7 mouse cellular contexts compared by ENCODE assay signal in the genomic region with DNA sequence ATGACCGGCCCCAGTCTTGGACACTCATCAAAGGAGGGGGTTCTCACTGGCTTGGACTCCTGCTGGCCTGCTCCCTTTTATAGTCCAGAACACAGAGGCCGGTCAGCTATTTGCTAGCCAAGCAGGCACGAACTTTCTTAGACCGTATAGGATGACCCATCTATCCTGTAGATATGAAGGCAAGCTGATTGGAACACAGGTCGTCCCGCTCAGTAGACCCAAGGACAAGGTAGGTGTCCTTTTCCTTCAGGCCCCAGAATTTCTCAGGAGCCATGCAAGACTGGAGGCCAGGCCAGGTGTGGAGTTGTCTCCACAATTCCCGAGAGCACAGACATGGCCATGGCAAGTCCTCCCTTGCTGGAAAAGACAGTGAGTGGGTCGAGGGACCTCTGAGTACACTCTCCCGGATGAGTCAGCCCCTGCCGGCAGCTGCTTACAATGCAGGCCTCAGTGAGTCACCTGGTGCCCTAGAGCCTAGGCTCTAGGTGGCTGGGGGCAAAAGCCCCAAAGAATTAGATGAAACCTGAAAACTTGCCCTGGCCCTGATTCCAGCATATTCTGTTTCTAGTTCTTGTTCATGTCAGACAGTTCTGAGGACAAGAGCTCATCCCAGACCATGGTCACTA. TPM values are rescaled to one million over a fixed set of nuclear protein-coding genes. Genes with fewer than 3 reads are reported as not detected.
A peak's percentile ranks its signal among the peaks of the same experiment; 100 is the strongest.
DNase-seq lines count a peak whose midpoint lies in the region; ATAC-seq and TF ChIP-seq lines count a peak whose summit lies in the region.

No protein-coding gene starts in this region.

- no peak overlapping the region for H3K9ac ChIP-seq in lung, embryonic 14.5 days
- H3K9ac ChIP-seq in hindbrain, embryonic 11.5 days (ENCODE audit: low read depth, low read length), result 0 out of 2 replicates have a peak overlapping the region, but pooled peaks have one; percentile 19
- H3K9ac ChIP-seq in neural tube, embryonic 14.5 days (replicated peaks; ENCODE audit: low read depth, low read length), result no peak overlapping the region; the same call in 1 of the 2 replicates

- no peak overlapping the region for H3K27ac ChIP-seq in lung, embryonic 14.5 days (ENCODE audit: low read depth)
- no peak overlapping the region for H3K27ac ChIP-seq in hindbrain, embryonic 11.5 days (ENCODE audit: low read depth, low read length)
- no peak overlapping the region; the same call in 1 of the 2 replicates for H3K27ac ChIP-seq in neural tube, embryonic 14.5 days (ENCODE audit: low read depth, low read length)

- peak overlapping the region; percentile 70; the same call in 1 of the 2 replicates for H3K4me3 ChIP-seq in lung, embryonic 14.5 days (ENCODE audit: low read depth, low read length)
- no peak overlapping the region for H3K4me3 ChIP-seq in hindbrain, embryonic 11.5 days (ENCODE audit: low read depth, low read length)
- H3K4me3 ChIP-seq in neural tube, embryonic 14.5 days (ENCODE audit: low read depth, low read length), result no peak overlapping the region

- H3K4me2 ChIP-seq in lung, embryonic 14.5 days, result peak overlapping the region; percentile 84
- H3K4me2 ChIP-seq in hindbrain, embryonic 11.5 days (replicated peaks; ENCODE audit: low read depth, low read length), result no peak overlapping the region
- H3K4me2 ChIP-seq in neural tube, embryonic 14.5 days (ENCODE audit: low read depth, low read length), result peak overlapping the region; percentile 51; the same call in 1 of the 2 replicates

- H3K4me1 ChIP-seq in lung, embryonic 14.5 days (ENCODE audit: insufficient read depth), result peaks cover 13% of the 10 kb centered on the region
- peaks cover 15% of the 10 kb centered on the region for H3K4me1 ChIP-seq in hindbrain, embryonic 11.5 days (replicated peaks; ENCODE audit: control insufficient read depth, insufficient read depth, low read length)
- peaks cover 21% of the 10 kb centered on the region for H3K4me1 ChIP-seq in neural tube, embryonic 14.5 days (ENCODE audit: control insufficient read depth, insufficient read depth, low read length)

- no peaks in the 10 kb centered on the region for H3K9me3 ChIP-seq in lung, embryonic 14.5 days (ENCODE audit: low read depth, low read length)
- H3K9me3 ChIP-seq in hindbrain, embryonic 11.5 days (ENCODE audit: control insufficient read depth, low read length), result no peaks in the 10 kb centered on the region
- no peaks in the 10 kb centered on the region for H3K9me3 ChIP-seq in neural tube, embryonic 14.5 days (ENCODE audit: control insufficient read depth, low read length)

- peaks cover 29% of the 10 kb centered on the region for H3K36me3 ChIP-seq in lung, embryonic 14.5 days (ENCODE audit: insufficient read depth)
- no peaks in the 10 kb centered on the region for H3K36me3 ChIP-seq in hindbrain, embryonic 11.5 days (ENCODE audit: control insufficient read depth, insufficient read depth, low read length)
- H3K36me3 ChIP-seq in neural tube, embryonic 14.5 days (ENCODE audit: control insufficient read depth, insufficient read depth, low read length), result peaks cover 6% of the 10 kb centered on the region; the same call in 1 of the 2 replicates

- no peaks in the 10 kb centered on the region; the same call in 1 of the 2 replicates for H3K27me3 ChIP-seq in lung, embryonic 14.5 days (ENCODE audit: insufficient read depth, low read length)
- peaks cover 11% of the 10 kb centered on the region; the same call in 1 of the 2 replicates for H3K27me3 ChIP-seq in hindbrain, embryonic 11.5 days (ENCODE audit: control insufficient read depth, insufficient read depth, low read length)
- no peaks in the 10 kb centered on the region for H3K27me3 ChIP-seq in neural tube, embryonic 14.5 days (ENCODE audit: control insufficient read depth, insufficient read depth, low read length)

- peak; percentile 53 for DNase-seq in lung, embryonic 14.5 days
- DNase-seq in lung, postnatal 25 days (ENCODE audit: low spot score), result no peak
- peak; percentile 72 to 73 for DNase-seq in adrenal gland, postnatal 36 days
- peak; percentile 42 for DNase-seq in hindbrain, embryonic 11.5 days (ENCODE audit: low spot score)
- no peak for DNase-seq in urinary bladder, adult 2 months (ENCODE audit: low spot score)
- DNase-seq in frontal cortex, postnatal 25 days (ENCODE audit: low spot score in 2 of 2), result no peak

- 25% methylated on average over 10 of the region's 10 CpGs for WGBS in lung, embryonic 14.5 days
- 19% methylated on average over 10 of the region's 10 CpGs for WGBS in hindbrain, embryonic 11.5 days
- 19% methylated on average over 10 of the region's 10 CpGs for WGBS in neural tube, embryonic 14.5 days

- TF ChIP-seq CTCF in lung, embryonic 14.5 days (IDR thresholded peaks at IDR 0.05; ENCODE audit: low read depth), result peak; percentile 36; the same call in 1 of the 2 replicates

- ATAC-seq in lung, embryonic 14.5 days (ENCODE audit: insufficient read depth), result no peak
- ATAC-seq in hindbrain, embryonic 11.5 days (ENCODE audit: low FRiP score), result no peak
- ATAC-seq in neural tube, embryonic 14.5 days (ENCODE audit: low read depth), result no peak

RNA-seq across cellular contexts. Expression of gene Tbkbp1, which starts 1.5 kb away (rescaled TPM):
- polyA plus RNA-seq in lung, embryonic 14.5 days (2014; fragmentation: Nextera tagmentation; extraction: Ambion mirVana), result 9.4 and 10.8 TPM in 2 replicates
- 10 to 100 TPM; 10.6 to 12.8 TPM for total RNA-seq in adrenal gland, postnatal 36 days (2021)
- 3.9 and 4.2 TPM in 2 replicates for polyA plus RNA-seq in hindbrain, embryonic 11.5 days (2014; fragmentation: Nextera tagmentation; extraction: Ambion mirVana)
- 8.4 and 9.0 TPM in 2 replicates for polyA plus RNA-seq in neural tube, embryonic 14.5 days (2014; fragmentation: Nextera tagmentation; extraction: Ambion mirVana)
- polyA plus RNA-seq in urinary bladder, adult 2 months (2012; rRNA removed), result 21.3 and 31.5 TPM in 2 replicates

RNA-seq across cellular contexts. Expression of gene Kpnb1, which starts 34.9 kb away (rescaled TPM):
- 81.2 and 83.4 TPM in 2 replicates for polyA plus RNA-seq in lung, embryonic 14.5 days (2014; fragmentation: Nextera tagmentation; extraction: Ambion mirVana)
- 100 to 1,000 TPM; 112 to 138 TPM for total RNA-seq in adrenal gland, postnatal 36 days (2021)
- 94.9 and 99.7 TPM in 2 replicates for polyA plus RNA-seq in hindbrain, embryonic 11.5 days (2014; fragmentation: Nextera tagmentation; extraction: Ambion mirVana)
- polyA plus RNA-seq in neural tube, embryonic 14.5 days (2014; fragmentation: Nextera tagmentation; extraction: Ambion mirVana), result 32.1 and 38.0 TPM in 2 replicates
- polyA plus RNA-seq in urinary bladder, adult 2 months (2012; rRNA removed), result 70.8 and 80.2 TPM in 2 replicates

RNA-seq across cellular contexts. Expression of gene Tbx21, which starts 37.6 kb away (rescaled TPM):
- polyA plus RNA-seq in lung, embryonic 14.5 days (2014; fragmentation: Nextera tagmentation; extraction: Ambion mirVana), result not detected in 2 replicates
- under 1 TPM; 0.23 to 0.33 TPM for total RNA-seq in adrenal gland, postnatal 36 days (2021)
- 0.11 and 0.23 TPM in 2 replicates for polyA plus RNA-seq in hindbrain, embryonic 11.5 days (2014; fragmentation: Nextera tagmentation; extraction: Ambion mirVana)
- 0.14 and 0.21 TPM in 2 replicates for polyA plus RNA-seq in neural tube, embryonic 14.5 days (2014; fragmentation: Nextera tagmentation; extraction: Ambion mirVana)
- 1.1 and 1.4 TPM in 2 replicates for polyA plus RNA-seq in urinary bladder, adult 2 months (2012; rRNA removed)

Comparison
In these comparisons a context has a peak if more than half of its experiments do, and no peak if none do; other contexts are left out.
1. DNase-seq: peak in lung, embryonic 14.5 days (single experiment), adrenal gland, postnatal 36 days (2 of 2) and hindbrain, embryonic 11.5 days (single experiment); none in lung, postnatal 25 days (single experiment), urinary bladder, adult 2 months (single experiment) and frontal cortex, postnatal 25 days (0 of 2).